16 mouse cellular contexts compared by ENCODE assay signal in genomic region chr9:58720167-58720566, GRCm38 (mm10). TPM values are rescaled to one million over a fixed set of nuclear protein-coding genes. Genes with fewer than 3 reads are reported as not detected.
"Had no signal": no experiment of that assay in that cellular context is flagged by ENCODE, and none has a peak within 500 bp of the region (broad histone marks: within the 10 kb centered on the region; RNA-seq: fewer than 3 reads in every experiment).

No protein-coding gene starts in this region.

- DNase-seq: retina, postnatal 1 day; right cerebral cortex, adult 18-20 months; right cerebral cortex, postnatal 14 days; right cerebral cortex, postnatal 25 days; right cerebral cortex, postnatal 4 days; spleen, adult 18-20 months; thymus, adult 18-20 months; thymus, adult 2 months; thymus, postnatal 14 days; thymus, postnatal 25 days; thymus, postnatal 36 days; thymus, postnatal 4 days had no signal

- H3K9me3 ChIP-seq: neural tube, embryonic 15.5 days; stomach, embryonic 15.5 days had no signal

- H3K4me3 ChIP-seq: neural tube, embryonic 15.5 days; stomach, embryonic 15.5 days had no signal

- H3K36me3 ChIP-seq: neural tube, embryonic 15.5 days; stomach, embryonic 15.5 days had no signal

- H3K9ac ChIP-seq: neural tube, embryonic 15.5 days; stomach, embryonic 15.5 days had no signal

- H3K4me1 ChIP-seq: neural tube, embryonic 15.5 days; stomach, embryonic 15.5 days had no signal

- H3K27me3 ChIP-seq: neural tube, embryonic 15.5 days; stomach, embryonic 15.5 days had no signal

- H3K27ac ChIP-seq: neural tube, embryonic 15.5 days; stomach, embryonic 15.5 days; stomach, postnatal 0 days had no signal

RNA-seq across cellular contexts. Expression of gene Rec114, which starts 23.6 kb away (rescaled TPM):
- polyA plus RNA-seq: small intestine, adult 2 months; thymus, adult 2 months had no signal
